Mouse (Mus musculus) CD4-positive naive resting alpha-beta T cell, adult 76 days (primary cell): ENCODE results near the gene Krt14. TPM values are rescaled to one million over a fixed set of nuclear protein-coding genes. Genes with fewer than 3 reads are reported as not detected.

Source experiments
- total RNA-seq: library from RNA; stranded (reverse); gene quantifications from one replicate; pipeline ENCODE4 v1.2.4, GENCODE M21; 2023

The Krt14 gene
- total RNA-seq, result not detected

GRCm38 (mm10) chr11:100207498-100207897 lies at the start of gene Krt14:
Gene Krt14, minus strand, starts transcription at chr11:100207548.

GRCm38 (mm10) chr11:100248852-100249465 lies 41.6 kb upstream of the Krt14 start, which contains the start of gene Krt16:
Gene Krt16, minus strand, starts transcription at chr11:100248902.

GRCm38 (mm10) chr11:100192992-100193391 lies 14.4 kb downstream of the Krt14 start, which contains the start of gene Krt9:
Gene Krt9, minus strand, starts transcription at chr11:100193246.

Other genes with a start within 250 kb of the Krt14 start
- not detected for gene Krtap29-1, start 228.5 kb downstream of the Krt14 start, total RNA-seq
- not detected for gene Krtap16-1, start 221.0 kb downstream of the Krt14 start, total RNA-seq
- gene Krtap17-1, start 213.6 kb downstream of the Krt14 start, total RNA-seq, result not detected
- not detected for gene Krt33a, start 191.3 kb downstream of the Krt14 start, total RNA-seq
- gene Krt33b, start 177.7 kb downstream of the Krt14 start, total RNA-seq, result not detected
- gene Krt34, start 166.0 kb downstream of the Krt14 start, total RNA-seq, result not detected
- not detected for gene Krt31, start 157.0 kb downstream of the Krt14 start, total RNA-seq
- gene Krt32, start 119.3 kb downstream of the Krt14 start, total RNA-seq, result not detected
- not detected for gene Krt35, start 111.3 kb downstream of the Krt14 start, total RNA-seq
- not detected for gene Krt36, start 101.9 kb downstream of the Krt14 start, total RNA-seq
- gene Krt13, start 86.0 kb downstream of the Krt14 start, total RNA-seq, result not detected
- not detected for gene Krt15, start 71.6 kb downstream of the Krt14 start, total RNA-seq
- gene Krt19, start 58.9 kb downstream of the Krt14 start, total RNA-seq, result not detected
- gene Krt9, start 14.3 kb downstream of the Krt14 start, total RNA-seq, result not detected
- not detected for gene Krt16, start 41.4 kb upstream of the Krt14 start, total RNA-seq
- gene Krt17, start 53.5 kb upstream of the Krt14 start, total RNA-seq, result not detected
- not detected for gene Krt42, start 62.3 kb upstream of the Krt14 start, total RNA-seq
- gene Eif1, start 112.3 kb upstream of the Krt14 start, total RNA-seq, result 2,467 TPM
- gene Gast, start 126.9 kb upstream of the Krt14 start, total RNA-seq, result not detected
- 1.2 TPM for gene Hap1, start 148.6 kb upstream of the Krt14 start, total RNA-seq
- 8.3 TPM for gene Jup, start 190.2 kb upstream of the Krt14 start, total RNA-seq
- not detected for gene P3h4, start 207.3 kb upstream of the Krt14 start, total RNA-seq
- gene Fkbp10, start 208.1 kb upstream of the Krt14 start, total RNA-seq, result not detected
- 108 TPM for gene Nt5c3b, start 234.3 kb upstream of the Krt14 start, total RNA-seq
- gene Klhl10, start 234.4 kb upstream of the Krt14 start, total RNA-seq, result 1.4 TPM